Mouse (Mus musculus): Measurements from ENCODE around the gene Cyb5r3.

GRCm38 (mm10) chr15:83162818-83163485, 9.4 kb downstream of the Cyb5r3 start:
- TF ChIP-seq MYOG (IDR thresholded peaks at IDR 0.05; ENCODE audit: control insufficient read depth, extremely low read depth, insufficient read length) (no peak), CTCF (IDR thresholded peaks at IDR 0.05; ENCODE audit: control insufficient read depth, insufficient read depth, insufficient read length) (no peak), USF1 (IDR thresholded peaks at IDR 0.05; ENCODE audit: low read depth) (no peak), CEBPB (IDR thresholded peaks at IDR 0.05; ENCODE audit: low read depth) (no peak), MYOD1 (IDR thresholded peaks at IDR 0.05; ENCODE audit: control insufficient read depth, insufficient read length, low read depth) (no peak), MAX (IDR thresholded peaks at IDR 0.05) (no peak), FOSL1 (IDR thresholded peaks at IDR 0.05; ENCODE audit: insufficient read depth, low read length, poor library complexity, severe bottlenecking) (no peak)

Data from C2C12 (cell line).